Mouse (Mus musculus): ENCODE data around the gene Sdhd.

The Sdhd gene

DNA sequence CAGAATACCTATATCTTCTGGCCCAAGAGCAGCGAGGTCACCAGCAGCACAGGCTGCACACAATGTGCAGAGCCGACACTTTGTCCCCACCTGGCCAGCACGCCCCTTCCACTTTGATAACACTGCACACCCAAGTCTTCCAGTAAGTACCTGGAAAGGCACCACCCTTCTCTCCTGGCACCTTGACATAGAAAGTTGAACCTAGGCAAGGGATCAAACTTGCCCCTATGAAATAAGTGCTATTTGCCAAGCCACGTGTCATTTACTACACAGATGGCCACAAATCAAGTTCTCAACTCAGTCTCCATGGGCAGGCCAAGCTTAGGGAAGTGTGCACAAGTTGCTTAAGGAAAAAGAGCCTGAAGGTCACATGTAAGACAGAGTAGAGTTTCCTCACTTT is 16.7 kb downstream of the Sdhd start:
- DNase-seq (ENCODE audit: low read depth, low spot score) = no peak

DNA sequence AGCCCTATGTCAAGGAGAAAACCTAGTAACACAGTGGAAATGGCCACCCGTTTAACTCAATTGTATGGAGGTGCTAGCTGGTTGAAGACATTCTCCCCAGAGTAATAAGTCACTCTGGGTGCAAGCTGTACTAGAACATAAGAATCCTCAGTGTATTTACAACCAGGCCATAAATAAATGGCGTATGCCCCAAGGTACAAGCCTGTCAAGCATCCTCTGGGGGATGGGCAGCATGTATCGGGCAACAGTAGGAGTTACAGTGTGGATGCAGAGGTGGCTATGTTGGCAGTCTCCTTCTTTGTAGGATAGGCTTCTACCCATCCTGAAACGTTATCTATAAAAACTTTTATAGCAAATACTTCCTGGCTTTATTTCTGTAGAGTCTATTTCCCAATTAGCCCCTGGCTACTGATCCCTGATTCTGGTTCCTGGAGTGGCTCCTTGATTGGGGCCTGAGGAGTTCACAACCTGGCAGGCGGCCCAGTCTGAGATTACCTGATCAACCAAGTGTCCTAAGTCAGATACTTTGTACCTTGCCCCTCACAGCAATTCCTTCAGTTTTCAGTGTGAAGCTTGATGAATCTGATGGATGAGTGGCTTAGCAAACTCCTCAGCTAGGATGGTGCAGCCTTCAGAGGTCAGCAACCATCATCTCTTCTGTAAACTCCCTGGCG is 18.3 kb downstream of the Sdhd start:
- DNase-seq (ENCODE audit: low read depth, low spot score) = no peak

- DNase-seq (ENCODE audit: low read depth, low spot score) = no peak
Observed at GRCm38 (mm10) chr9:50580370-50580769, 23.2 kb downstream of the Sdhd start.

DNA sequence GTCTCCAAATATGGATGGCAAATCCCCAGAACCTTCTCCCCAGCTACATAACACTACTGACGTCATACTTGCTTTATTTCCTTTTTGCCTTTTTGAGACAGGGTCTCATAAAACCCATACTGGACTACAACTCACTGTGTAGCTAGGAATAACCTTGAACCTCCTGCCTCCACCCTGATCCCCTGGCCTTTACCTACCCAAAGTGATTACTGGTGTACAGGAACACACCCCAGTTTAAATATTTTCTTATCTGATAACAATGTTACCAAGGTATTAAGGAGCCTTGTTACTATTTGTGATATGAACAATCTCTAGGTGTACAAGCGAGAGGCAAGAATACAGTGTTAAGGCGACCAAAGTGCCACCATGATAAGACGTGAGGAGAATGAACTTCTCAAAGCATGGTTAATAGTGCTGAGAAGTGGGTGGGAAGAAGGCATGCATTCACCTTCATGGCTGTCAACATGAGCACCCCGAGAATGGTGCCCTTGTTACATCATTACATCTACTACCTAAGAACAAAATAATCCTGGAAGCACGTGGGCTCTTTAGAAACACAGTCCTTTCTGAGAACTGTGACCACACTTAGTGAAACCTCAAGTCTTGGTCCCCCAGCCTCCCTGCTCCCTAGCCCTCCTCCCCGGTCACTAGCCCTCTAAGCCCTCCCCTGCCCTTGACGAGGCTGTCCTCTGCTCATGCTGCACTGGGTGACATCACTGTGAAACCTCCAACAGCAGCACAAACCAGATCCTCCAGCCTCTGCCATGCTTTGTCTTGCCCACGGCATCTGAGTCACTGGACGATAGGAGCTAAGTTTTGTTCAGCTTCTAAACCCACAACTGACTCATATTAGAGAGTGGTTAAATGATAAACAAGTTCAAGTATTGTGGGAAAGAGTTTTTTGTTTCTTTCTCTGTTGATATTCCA is 33.8 kb downstream of the Sdhd start:
- DNase-seq (ENCODE audit: low read depth, low spot score) = no peak

DNA sequence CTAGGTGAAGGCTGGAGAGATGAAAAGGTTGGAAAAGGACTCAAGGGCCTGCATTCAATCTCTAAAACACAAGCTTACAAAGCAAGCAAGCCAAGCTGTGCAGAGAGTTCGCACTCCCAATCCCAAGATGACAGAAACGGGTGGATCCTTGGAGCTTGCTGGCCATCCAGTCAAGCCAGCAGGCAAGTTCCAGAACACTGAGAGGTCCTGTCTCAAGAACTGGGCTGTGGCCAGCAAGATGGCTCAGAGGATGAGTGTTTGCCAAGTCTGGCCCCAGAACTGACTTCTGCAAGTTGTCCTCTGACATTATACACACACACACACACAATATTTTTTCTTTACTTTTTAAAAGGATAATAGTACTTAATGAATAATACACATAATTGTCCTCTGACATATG is 35.7 kb downstream of the Sdhd start:
- no peak for DNase-seq (ENCODE audit: low read depth, low spot score)

- no peak for DNase-seq (ENCODE audit: low read depth, low spot score)
Observed at GRCm38 (mm10) chr9:50567372-50567771, 36.2 kb downstream of the Sdhd start.

DNA sequence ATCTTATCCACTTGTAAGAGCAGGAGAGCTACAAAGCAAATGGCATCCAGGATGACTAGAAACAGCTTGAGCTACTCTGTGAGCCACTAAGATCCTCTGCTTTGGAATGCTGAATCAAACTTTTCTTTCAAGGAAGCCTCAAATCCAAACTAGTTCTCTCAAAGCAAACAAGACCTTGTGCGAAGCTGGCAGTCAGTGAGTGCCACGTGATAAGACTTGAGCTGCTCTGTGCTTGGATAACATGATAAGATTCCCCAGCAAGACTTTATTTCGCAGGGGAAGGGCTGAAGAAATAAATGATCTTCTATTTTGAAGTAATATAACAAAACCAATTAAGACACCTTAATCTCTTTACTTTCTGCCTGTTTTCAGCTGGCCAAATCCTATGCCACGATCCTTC is 37.7 kb downstream of the Sdhd start:
- DNase-seq (ENCODE audit: low read depth, low spot score) = no peak

DNA sequence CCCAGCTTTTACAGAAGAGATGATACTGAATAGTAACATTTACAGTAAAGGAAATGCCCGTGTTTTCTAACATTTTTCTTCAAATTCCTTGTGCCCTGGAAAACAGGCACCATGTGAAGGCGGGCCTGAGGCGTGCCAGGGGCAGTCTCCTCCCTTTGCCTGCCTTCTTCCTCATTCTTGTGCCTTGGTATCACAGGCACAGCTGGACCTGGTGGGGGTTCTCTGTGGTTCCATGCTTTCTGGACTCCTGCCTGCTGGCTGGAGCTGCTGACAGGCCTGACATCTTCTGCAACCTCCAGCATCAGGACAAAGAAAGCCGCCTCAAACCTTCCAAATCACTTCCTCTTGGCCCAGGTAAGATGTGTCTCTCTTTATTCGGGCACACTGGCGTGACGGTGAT is 38.4 kb downstream of the Sdhd start:
- no peak for DNase-seq (ENCODE audit: low read depth, low spot score)

DNA sequence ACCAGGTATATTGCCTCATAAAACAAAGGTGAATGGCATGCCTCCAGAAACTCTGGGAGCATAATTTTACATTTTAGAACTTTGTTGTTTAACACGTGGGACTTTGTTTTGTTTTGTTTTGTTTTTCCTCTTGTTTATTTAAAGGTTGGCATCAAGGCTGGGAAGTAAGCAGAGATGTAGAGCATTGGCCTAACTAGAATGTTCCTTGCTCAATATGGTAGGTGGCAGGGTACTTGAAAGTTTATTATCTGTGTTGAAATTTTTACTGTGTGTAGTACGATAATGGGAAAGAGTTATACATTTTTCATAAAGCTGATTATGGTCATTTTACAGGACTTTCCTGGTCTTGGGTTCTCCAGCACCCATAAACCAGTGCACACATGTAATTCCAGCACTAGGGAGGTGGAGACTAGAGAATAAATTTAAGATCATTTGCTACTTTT is 41.7 kb downstream of the Sdhd start:
- DNase-seq (ENCODE audit: low read depth, low spot score) = no peak

DNA sequence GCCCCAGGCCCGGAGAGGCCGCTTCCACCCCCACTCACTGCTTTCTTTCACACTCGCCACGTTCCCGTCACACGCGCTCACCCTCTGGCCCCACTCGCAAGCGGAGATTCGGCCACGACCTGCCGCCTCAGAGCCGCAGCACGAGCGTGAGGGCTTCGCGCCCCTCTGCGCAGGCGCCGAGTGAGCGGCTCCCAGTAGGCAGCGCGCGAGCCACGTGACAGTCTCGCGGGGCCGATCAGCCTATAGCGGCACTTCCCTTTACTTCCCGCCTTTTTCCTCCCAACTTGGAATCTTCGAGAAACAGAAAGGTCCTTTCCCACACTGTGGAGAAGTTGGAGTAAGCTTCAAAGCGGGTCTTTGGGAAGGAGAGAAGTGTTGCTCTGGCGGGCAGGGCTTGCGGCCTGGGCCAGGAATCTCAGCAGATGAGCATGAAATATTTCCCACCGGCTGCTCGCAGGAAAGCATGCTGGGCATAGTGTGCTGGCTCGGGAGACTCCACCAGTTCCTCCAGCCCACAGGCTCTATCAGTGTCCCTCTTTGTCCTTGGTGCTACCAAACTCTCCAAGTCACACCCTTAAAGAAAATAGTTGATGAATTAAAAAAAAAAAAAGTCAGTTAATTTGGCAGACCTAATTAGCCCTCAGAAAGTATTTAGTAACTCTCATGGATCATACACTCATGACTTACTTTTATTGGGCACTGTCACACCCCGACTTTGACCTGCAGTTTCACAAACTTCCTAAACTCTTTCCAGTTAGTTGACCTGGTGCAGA is 42.3 kb downstream of the Sdhd start, which contains the start of gene Tex12:
TSS of gene Tex12 (minus strand) at position 181 of the 773 bp plus-strand sequence.
- peak; percentile 74 for DNase-seq (ENCODE audit: low read depth, low spot score)

DNA sequence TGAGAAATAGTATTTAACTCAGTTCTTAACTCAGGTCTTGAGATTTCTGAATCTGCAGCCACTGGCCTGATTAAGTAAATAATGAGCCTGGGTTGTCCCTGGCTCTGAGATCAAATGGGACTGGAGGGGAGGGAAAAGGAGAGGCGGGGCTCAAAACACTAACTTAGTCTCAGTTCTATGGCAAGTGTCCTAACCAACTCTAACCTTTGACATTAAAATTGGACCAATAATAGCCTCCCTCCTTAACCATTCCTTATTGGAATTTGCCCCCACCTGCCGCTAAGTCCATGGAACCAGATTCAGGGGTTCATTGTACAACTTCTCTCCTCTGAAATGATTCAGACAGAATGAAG is 48.5 kb downstream of the Sdhd start, which contains the start of gene Bco2:
TSS of gene Bco2 (minus strand) at position 88 of the 353 bp plus-strand sequence.
- DNase-seq (ENCODE audit: low read depth, low spot score) = peak; percentile 48

DNA sequence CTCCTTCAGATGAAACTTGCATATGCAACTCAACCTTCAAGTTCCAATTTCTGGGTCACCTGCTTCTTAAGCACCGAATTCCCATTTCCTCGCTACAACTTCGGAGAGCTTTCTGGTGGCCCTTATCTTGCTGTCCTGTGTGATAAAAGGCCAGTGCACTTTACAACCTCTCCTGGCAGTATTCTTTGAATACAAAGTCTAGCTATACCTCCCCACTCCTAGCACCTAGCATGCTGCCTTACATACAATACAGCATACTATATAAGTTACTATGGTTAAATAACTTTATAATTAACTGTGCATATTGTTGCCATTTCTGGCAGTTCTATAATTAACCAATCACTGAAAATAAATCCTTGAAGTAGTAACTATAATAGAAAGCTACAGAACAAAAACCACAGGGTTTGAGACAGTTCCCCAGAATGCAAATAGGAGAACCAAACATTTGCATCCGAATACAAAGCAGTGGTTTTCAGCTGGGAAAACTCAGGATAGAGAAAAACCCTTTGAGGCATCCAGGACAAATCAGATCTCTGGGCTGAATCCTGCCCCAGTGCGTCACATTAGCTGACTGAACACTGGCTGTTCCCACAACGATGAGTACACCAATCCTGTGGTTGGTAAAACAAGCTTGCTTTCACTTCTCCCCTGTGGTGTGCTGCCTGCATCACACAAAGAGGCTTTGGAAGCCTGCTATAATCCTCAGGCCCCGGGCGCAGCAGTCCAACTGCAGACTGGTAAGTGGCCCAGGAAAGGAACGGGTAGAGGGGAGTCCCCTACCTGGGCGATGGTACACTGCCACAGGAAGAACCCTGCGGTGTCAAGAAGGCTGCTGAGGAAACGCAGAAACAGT is 49.1 kb downstream of the Sdhd start, which contains the start of gene Il18:
TSS of gene Il18 (plus strand) at position 587 of the 853 bp plus-strand sequence.
- DNase-seq (ENCODE audit: low read depth, low spot score) = peak; percentile 82

GRCm38 (mm10) chr9:50553547-50553946 is 50.1 kb downstream of the Sdhd start:
- no peak for DNase-seq (ENCODE audit: low read depth, low spot score)

DNA sequence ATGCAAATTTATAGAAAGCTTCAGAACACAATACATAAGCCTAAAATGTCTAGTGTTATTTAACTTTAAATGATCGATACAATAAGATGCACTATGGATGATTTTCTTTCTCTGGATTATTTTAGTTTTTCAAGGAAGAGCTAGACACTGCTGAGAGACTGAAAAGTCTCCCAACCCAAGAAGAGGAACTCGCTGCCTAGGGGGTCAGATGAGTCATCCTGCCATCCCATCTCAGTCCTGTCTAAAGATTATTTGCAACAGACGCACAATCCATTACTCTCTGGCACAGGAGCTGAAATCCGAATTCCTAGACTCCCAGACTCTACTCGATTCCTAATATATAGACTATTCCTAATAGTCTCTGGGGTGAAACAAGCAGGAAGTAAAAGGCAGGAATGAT is 51.4 kb downstream of the Sdhd start:
- no peak for DNase-seq (ENCODE audit: low read depth, low spot score)

DNA sequence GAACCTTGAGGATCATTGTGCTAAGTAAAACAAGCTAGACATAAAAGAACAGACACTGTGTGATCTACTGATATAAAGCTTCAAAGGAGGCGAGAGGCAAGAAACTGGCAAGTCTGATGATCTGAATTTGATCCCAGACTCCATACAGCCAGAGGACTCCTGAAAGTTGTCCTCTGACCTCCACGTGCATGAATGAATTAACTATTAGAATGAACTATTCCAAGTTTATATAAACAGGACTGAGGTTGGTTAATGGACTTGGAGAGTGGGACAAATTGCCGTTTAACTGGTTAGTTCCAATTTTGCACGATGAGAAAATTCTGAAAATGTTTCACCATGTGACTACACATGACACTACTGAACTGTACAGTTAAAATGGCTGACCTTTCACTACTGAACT is 54.7 kb downstream of the Sdhd start:
- no peak for DNase-seq (ENCODE audit: low read depth, low spot score)

GRCm38 (mm10) chr9:50547859-50548478 is 55.6 kb downstream of the Sdhd start:
- DNase-seq (ENCODE audit: low read depth, low spot score) = no peak

Measured in R1 (cell line).